Mouse (Mus musculus) intestine, embryonic 14.5 days (tissue): ENCODE measurements around the gene Csrnp3. TPM values are rescaled to one million over a fixed set of nuclear protein-coding genes. Genes with fewer than 3 reads are reported as not detected.

ENCODE experiments used
- ATAC-seq: fragments of 200-750 bp; cut with Nextera tagmentation; replicated peaks from 2 replicates; pipeline ENCODE4 v1.8.0; 2017; ENCODE audit warnings: low read depth, moderate number of reproducible peaks, moderate TSS enrichment, moderate library complexity; ENCODE audit not compliant: low FRiP score, low TSS enrichment
- DNase-seq: peaks from one replicate; pipeline ENCODE4 v3.0.0-alpha.2; 2018; ENCODE audit warnings: low spot score
- H3K27ac ChIP-seq: fragments of 300-500 bp; sonication (generic); 2 replicates; pipeline ENCODE4 v1.5.1; 2014; ENCODE audit warnings: low read depth, mild to moderate bottlenecking, control low read depth
- H3K27me3 ChIP-seq: fragments of 300-500 bp; sonication (generic); replicated peaks from 2 replicates; pipeline ENCODE4 v1.6.1; 2014; ENCODE audit warnings: low read length, control low read depth; ENCODE audit not compliant: control insufficient read depth, insufficient read depth
- H3K36me3 ChIP-seq: fragments of 300-500 bp; sonication (generic); 2 replicates; pipeline ENCODE4 v1.6.1; 2014; ENCODE audit warnings: low read length, control low read depth; ENCODE audit not compliant: control insufficient read depth, insufficient read depth
- H3K4me1 ChIP-seq: fragments of 300-500 bp; sonication (generic); replicated peaks from 2 replicates; pipeline ENCODE4 v1.6.1; 2014; ENCODE audit warnings: low read length, control low read depth, mixed read lengths; ENCODE audit not compliant: control insufficient read depth, insufficient read depth
- H3K4me2 ChIP-seq: fragments of 300-500 bp; sonication (generic); 2 replicates; pipeline ENCODE4 v1.6.1; 2014; ENCODE audit warnings: low read length
- H3K4me3 ChIP-seq: fragments of 300-500 bp; sonication (generic); 2 replicates; pipeline ENCODE4 v1.5.1; 2014; ENCODE audit warnings: low read depth, low read length, control low read depth, mixed read lengths
- H3K9ac ChIP-seq: fragments of 300-500 bp; sonication (generic); 2 replicates; pipeline ENCODE4 v1.6.1; 2014; ENCODE audit warnings: mild to moderate bottlenecking, low read length
- H3K9me3 ChIP-seq: fragments of 300-500 bp; sonication (generic); 2 replicates; pipeline ENCODE4 v1.6.1; 2016; ENCODE audit warnings: low read length, control low read depth; ENCODE audit not compliant: control insufficient read depth
- WGBS: fragments of 180-500 bp; shearing (Covaris S2); extraction: QIAGEN DNeasy Blood & Tissue Kit; methylation state at CpG from one replicate; pipeline ENCODE4 v1.1.7; 2014; 5-methylcytosine and 5-hydroxymethylcytosine counted together
- polyA plus RNA-seq: library from polyadenylated mRNA; unstranded; fragments of >200 nt; fragmentation: Nextera tagmentation; extraction: Ambion mirVana; gene quantifications from 2 replicates; pipeline ENCODE4 v1.2.1, GENCODE M21; 2014

The Csrnp3 gene
- polyA plus RNA-seq, 1 experiment from 2014 or later = 2.8 TPM

DNA sequence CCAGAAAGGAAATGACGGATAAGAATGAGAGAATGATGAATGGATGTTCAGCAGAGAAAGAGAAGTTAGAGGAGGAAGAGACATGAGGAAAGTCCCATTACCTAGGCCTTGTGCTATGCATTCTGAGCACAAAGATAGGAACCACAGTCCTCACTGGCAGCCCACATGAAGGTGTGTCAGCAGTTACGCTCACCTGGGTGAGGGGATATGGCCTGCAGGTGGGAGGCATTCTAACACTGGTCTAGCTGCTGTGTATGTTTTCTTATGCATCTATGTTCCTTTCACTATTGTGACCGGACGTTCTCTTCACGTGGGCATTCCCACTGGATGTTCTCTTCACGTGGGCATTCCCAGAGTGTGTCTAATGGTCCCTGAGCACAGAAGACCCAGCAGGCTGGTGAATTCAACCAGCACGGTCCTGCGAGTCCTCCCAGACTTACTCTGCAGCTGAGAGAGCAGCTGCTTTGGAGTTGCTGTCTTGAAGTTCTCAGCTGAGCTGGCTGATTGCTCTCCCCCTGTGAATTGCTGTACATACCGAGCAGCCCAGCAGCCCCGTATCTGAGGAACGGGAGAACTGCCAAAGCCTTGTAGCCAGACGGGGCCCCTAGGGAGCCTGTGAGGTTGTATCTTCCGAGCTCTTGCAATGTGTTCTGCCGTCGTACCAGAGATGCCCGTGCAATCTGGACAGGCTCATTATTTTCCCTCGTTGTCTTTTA is 133.9 kb downstream of the Csrnp3 start:
- no peak for ATAC-seq
- no peak for DNase-seq
- H3K27me3 ChIP-seq = no peaks in the 10 kb centered on the region
- H3K9me3 ChIP-seq = no peaks in the 10 kb centered on the region
- H3K4me3 ChIP-seq = no peak overlapping the region
- no peak overlapping the region for H3K27ac ChIP-seq
- 0 out of 2 replicates have a peak, but pooled peaks cover 3% of the 10 kb centered on the region for H3K4me1 ChIP-seq
- H3K9ac ChIP-seq = no peak overlapping the region
- WGBS = 62% methylated on average over 17 of the region's 17 CpGs
- H3K36me3 ChIP-seq = no peaks in the 10 kb centered on the region
- H3K4me2 ChIP-seq = no peak overlapping the region

DNA sequence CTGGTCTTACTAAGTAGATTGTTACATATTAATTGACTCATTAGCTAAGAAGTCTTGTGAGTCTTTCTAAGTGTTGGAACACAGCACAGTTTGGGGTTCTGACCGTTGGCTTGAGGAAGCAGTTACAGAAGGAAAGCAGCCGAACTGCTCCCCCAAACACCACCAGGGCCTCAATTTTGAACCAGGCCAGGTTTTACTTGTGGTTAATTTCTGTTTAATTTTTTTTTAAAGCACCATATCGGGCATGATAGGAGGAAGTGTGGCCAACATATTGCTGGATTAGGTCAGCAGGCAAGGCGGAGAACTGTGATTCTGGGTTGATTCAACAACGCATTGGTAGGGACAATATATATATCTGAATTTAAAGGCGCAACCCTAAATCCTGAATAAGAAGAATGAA is 135.9 kb downstream of the Csrnp3 start:
- 0 out of 2 replicates have a peak, but pooled peaks cover 3% of the 10 kb centered on the region for H3K4me1 ChIP-seq
- WGBS = 84% methylated on average over 6 of the region's 6 CpGs
- H3K4me2 ChIP-seq = no peak overlapping the region
- ATAC-seq = no peak
- DNase-seq = no peak
- H3K9ac ChIP-seq = no peak overlapping the region
- no peak overlapping the region for H3K4me3 ChIP-seq
- no peaks in the 10 kb centered on the region for H3K27me3 ChIP-seq
- no peaks in the 10 kb centered on the region for H3K36me3 ChIP-seq
- H3K27ac ChIP-seq = no peak overlapping the region
- no peaks in the 10 kb centered on the region for H3K9me3 ChIP-seq

DNA sequence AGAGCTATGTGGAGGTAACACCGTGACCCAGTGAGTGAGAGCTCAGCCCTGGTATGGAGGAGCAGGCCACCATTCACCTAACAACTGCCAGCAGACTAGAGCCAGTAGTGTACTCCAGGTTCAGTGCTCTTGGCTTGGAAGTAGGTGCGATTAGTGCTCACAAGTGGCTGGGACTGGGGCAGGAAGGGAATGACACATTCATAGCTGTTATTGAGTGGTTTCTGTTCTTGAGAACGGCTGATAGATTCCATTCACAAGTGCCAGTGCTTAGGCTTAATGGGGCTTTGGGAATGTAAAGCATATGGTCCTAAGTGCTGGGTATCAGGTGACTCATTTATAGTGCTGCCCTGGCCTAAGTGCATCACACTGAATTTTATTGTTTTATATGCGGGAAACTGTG is 136.4 kb downstream of the Csrnp3 start:
- DNase-seq (no peak), ATAC-seq (no peak)
- Histone ChIP-seq H3K4me1 (0 out of 2 replicates have a peak, but pooled peaks cover 3% of the 10 kb centered on the region), H3K4me2 (no peak overlapping the region), H3K27ac (no peak overlapping the region), H3K36me3 (no peaks in the 10 kb centered on the region), H3K4me3 (no peak overlapping the region), H3K9me3 (no peaks in the 10 kb centered on the region), H3K9ac (no peak overlapping the region), H3K27me3 (no peaks in the 10 kb centered on the region)
- WGBS = 47% methylated on average over 4 of the region's 4 CpGs

DNA sequence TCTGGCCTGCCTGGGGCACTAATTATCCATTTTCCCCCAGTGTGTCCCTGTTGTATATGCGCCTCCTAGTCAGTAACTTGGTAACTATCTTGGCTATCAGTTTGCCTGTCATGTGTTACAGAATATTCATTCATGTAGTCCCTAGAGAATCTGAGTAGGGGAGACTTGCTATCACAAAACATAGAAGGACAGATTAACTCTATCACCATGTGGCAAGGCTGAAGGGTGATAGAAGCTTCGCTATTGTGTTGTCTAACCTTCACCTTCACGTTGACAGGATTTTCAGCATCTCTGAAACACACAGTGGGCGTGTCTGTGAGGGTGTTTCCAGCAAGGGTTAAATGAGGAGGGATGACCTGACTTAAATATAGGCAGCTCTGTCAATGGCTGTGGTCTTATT is 140.1 kb downstream of the Csrnp3 start:
- H3K9me3 ChIP-seq = no peaks in the 10 kb centered on the region
- H3K27ac ChIP-seq = no peak overlapping the region
- ATAC-seq (no peak), DNase-seq (no peak)
- H3K4me2 ChIP-seq = no peak overlapping the region
- no peaks in the 10 kb centered on the region for H3K27me3 ChIP-seq
- H3K4me1 ChIP-seq = no peaks in the 10 kb centered on the region
- no peaks in the 10 kb centered on the region for H3K36me3 ChIP-seq
- H3K9ac ChIP-seq = no peak overlapping the region
- 88% methylated on average over 4 of the region's 4 CpGs for WGBS
- no peak overlapping the region for H3K4me3 ChIP-seq

DNA sequence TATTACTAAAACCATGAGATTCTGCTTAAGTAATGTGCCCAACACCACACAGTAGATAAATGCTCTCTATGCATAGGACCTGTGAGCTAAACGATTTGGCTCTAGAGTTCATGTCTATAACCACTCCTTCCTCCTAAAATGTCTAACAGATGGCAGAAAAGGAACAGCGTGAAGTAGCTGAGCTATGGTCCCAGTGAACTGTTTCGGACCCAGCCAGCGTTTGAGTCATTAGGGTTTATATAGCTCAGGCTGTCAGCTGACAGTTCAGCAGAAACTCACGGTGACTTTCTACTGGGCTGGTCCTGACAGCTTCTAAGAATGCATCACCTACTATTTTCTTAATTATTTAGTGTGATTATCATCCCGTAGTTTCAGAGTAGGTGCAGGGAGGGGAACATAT is 141.5 kb downstream of the Csrnp3 start:
- H3K4me1 ChIP-seq = no peaks in the 10 kb centered on the region
- H3K27me3 ChIP-seq = no peaks in the 10 kb centered on the region
- no peaks in the 10 kb centered on the region for H3K36me3 ChIP-seq
- no peak overlapping the region for H3K9ac ChIP-seq
- H3K4me2 ChIP-seq = no peak overlapping the region
- no peaks in the 10 kb centered on the region for H3K9me3 ChIP-seq
- WGBS = 75% methylated on average over 6 of the region's 6 CpGs
- ATAC-seq (no peak), DNase-seq (no peak)
- no peak overlapping the region for H3K27ac ChIP-seq
- H3K4me3 ChIP-seq = no peak overlapping the region

DNA sequence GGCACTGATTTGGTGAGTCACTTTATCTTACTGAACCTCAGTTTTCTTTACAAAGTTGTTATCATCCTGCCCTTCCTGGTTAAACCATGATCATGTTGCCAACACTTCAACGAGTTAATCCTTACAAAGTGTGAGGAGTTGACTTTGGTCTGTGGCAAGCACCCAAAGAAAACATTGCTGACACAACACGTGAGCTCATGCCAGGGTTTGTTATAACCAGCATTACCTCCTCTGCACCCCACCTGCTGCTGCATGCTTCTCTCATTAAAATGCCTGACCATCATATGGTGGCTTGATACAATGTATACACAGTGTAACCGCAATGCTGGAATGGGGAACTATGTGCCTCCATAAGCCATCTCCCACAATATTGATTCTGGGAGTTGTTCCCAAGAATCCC is 142.0 kb downstream of the Csrnp3 start:
- ATAC-seq (no peak), DNase-seq (no peak)
- Histone ChIP-seq H3K4me3 (no peak overlapping the region), H3K4me2 (no peak overlapping the region), H3K9me3 (no peaks in the 10 kb centered on the region), H3K4me1 (peaks cover under 1% of the 10 kb centered on the region; the same call in 1 of the 2 replicates), H3K27ac (no peak overlapping the region), H3K36me3 (no peaks in the 10 kb centered on the region), H3K27me3 (no peaks in the 10 kb centered on the region), H3K9ac (no peak overlapping the region)
- 81% methylated on average over 3 of the region's 3 CpGs for WGBS

DNA sequence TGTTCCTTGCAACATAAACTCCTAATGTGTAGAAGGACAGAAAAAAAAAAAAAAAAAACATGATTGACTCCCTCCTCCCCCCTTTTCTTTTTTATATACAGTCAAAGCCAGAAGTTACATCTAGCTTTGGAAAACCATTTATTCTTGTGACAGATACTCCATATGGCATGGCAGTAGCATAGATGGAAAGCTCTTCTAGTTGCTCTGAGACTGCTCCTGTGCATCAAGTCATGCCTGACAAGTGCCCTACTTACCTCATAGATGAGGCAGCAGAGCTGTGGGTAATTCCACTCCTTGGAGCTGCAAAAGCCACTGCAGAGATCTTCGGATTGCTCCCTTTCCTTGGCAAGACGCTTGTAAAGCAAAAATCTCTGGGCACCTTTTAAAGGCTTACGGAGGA is 143.2 kb downstream of the Csrnp3 start:
- no peak overlapping the region for H3K27ac ChIP-seq
- no peak overlapping the region for H3K4me2 ChIP-seq
- no peaks in the 10 kb centered on the region for H3K9me3 ChIP-seq
- peaks cover 9% of the 10 kb centered on the region for H3K4me1 ChIP-seq
- no peaks in the 10 kb centered on the region for H3K36me3 ChIP-seq
- no peak overlapping the region for H3K9ac ChIP-seq
- no peak overlapping the region for H3K4me3 ChIP-seq
- no peak for DNase-seq
- ATAC-seq = no peak
- H3K27me3 ChIP-seq = no peaks in the 10 kb centered on the region
- WGBS = 90% methylated on average over 3 of the region's 3 CpGs

DNA sequence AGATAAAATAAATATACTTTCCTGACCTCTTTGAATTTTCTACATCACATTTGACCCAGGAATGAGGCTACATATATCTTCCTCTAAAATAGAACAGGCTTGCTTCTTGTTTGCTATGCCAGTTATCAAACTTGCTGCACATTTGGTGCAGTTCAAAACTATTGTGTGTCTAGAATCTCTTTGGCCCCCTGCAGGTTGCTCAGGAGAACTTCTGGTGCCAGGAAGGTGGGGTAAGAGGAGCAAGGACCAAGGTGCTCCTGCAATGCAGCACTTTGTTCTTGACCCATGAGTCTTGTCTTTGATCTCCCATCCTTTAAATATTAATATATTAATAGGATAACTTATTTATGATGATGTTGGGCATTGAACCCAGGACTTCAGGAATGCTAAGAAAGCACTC is 144.5 kb downstream of the Csrnp3 start:
- DNase-seq (no peak), ATAC-seq (no peak)
- H3K4me3 ChIP-seq = no peak overlapping the region
- H3K27me3 ChIP-seq = no peaks in the 10 kb centered on the region
- peaks cover 9% of the 10 kb centered on the region for H3K4me1 ChIP-seq
- no peak overlapping the region for H3K9ac ChIP-seq
- H3K36me3 ChIP-seq = no peaks in the 10 kb centered on the region
- H3K27ac ChIP-seq = no peak overlapping the region
- no peak overlapping the region for H3K4me2 ChIP-seq
- no peaks in the 10 kb centered on the region for H3K9me3 ChIP-seq

DNA sequence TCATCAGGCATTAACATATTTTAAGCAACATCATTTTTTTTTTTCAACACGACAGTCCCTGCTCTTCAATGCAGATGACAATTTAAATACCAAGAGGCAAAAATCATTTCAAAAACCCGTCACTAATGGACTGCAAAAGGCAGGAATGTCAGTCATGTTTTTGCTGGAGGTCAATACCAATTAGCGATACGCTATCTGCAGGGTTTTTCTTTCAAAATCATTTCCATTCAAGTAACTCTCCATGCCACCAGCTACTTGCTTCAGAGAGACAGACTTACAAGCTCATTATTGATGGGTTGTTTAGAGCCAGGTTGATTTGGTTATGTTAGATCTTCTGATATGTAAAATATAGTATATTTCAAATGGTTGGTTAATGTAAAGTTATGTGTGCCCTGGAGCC is 145.2 kb downstream of the Csrnp3 start:
- Histone ChIP-seq H3K9ac (no peak overlapping the region), H3K9me3 (no peaks in the 10 kb centered on the region), H3K4me3 (no peak overlapping the region), H3K27ac (no peak overlapping the region), H3K36me3 (no peaks in the 10 kb centered on the region), H3K4me2 (no peak overlapping the region), H3K4me1 (peaks cover 9% of the 10 kb centered on the region), H3K27me3 (no peaks in the 10 kb centered on the region)
- ATAC-seq = no peak
- no peak for DNase-seq
- 82% methylated on average over 4 of the region's 4 CpGs for WGBS
